Mouse (Mus musculus) left cerebral cortex, postnatal 14 days (tissue): ENCODE results near the gene BC049715. TPM values are rescaled to one million over a fixed set of nuclear protein-coding genes. Genes with fewer than 3 reads are reported as not detected.

Experiments
- DNase-seq, 2 experiments: peaks; one replicate each; pipeline ENCODE4 v3.0.0; 2021 to 2022; ENCODE audit warnings: low spot score in 2 of 2, mixed read lengths in 1 of 2
- intact Hi-C: fragments of 180-260 bp; cut with DNase I; formaldehyde crosslinking; loops from one replicate; pipeline ENCODE4 v1.15.1; 2025
- total RNA-seq, 2 experiments: library from RNA; stranded (reverse); gene quantifications; 2 replicates each; pipeline ENCODE4 v1.2.3; 2021

The BC049715 gene
- total RNA-seq, 2 experiments from 2014 or later, result 2.7 to 4.8 TPM

- DNase-seq, result no peak
- intact Hi-C loops, result no loop called here
Measured at GRCm38 (mm10) chr6:136845706-136846480, 18.5 kb downstream of the BC049715 start.

- no peak for DNase-seq
- intact Hi-C loops, result no loop called here
Measured at GRCm38 (mm10) chr6:136847267-136847666, 19.8 kb downstream of the BC049715 start.

GRCm38 (mm10) chr6:136847790-136848189, 20.4 kb downstream of the BC049715 start:
- peak in 1 of 2 experiments; percentile 40 for DNase-seq
- intact Hi-C loops, result no loop called here

GRCm38 (mm10) chr6:136848399-136848798, 21.0 kb downstream of the BC049715 start:
- DNase-seq, result no peak
- intact Hi-C loops, result no loop called here

GRCm38 (mm10) chr6:136848971-136849370, 21.5 kb downstream of the BC049715 start:
- no peak for DNase-seq
- intact Hi-C loops, result no loop called here

GRCm38 (mm10) chr6:136850267-136850666, 22.8 kb downstream of the BC049715 start:
- intact Hi-C loops, result no loop called here
- DNase-seq, result no peak

- intact Hi-C loops, result no loop called here
Measured at GRCm38 (mm10) chr6:136852348-136852747, 24.9 kb downstream of the BC049715 start.

GRCm38 (mm10) chr6:136852762-136853161, 25.3 kb downstream of the BC049715 start:
- DNase-seq, result no peak
- intact Hi-C loops, result no loop called here

More at GRCm38 (mm10) chr6:136852348-136852747, 24.9 kb downstream of the BC049715 start:
- DNase-seq, result no peak

- DNase-seq, result no peak
- intact Hi-C loops, result no loop called here
Measured at GRCm38 (mm10) chr6:136854361-136854781, 26.9 kb downstream of the BC049715 start.

GRCm38 (mm10) chr6:136855183-136855582, 27.8 kb downstream of the BC049715 start:
- intact Hi-C loops, result no loop called here
- no peak for DNase-seq

- intact Hi-C loops, result no loop called here
- no peak for DNase-seq
Measured at GRCm38 (mm10) chr6:136856071-136856636, 28.7 kb downstream of the BC049715 start.

GRCm38 (mm10) chr6:136857186-136857872, 29.9 kb downstream of the BC049715 start, which contains the start of gene Art4:
TSS of gene Art4 (minus strand) at chr6:136857733.
- no peak for DNase-seq
- intact Hi-C loops, result no loop called here

GRCm38 (mm10) chr6:136857873-136858260, 30.4 kb downstream of the BC049715 start:
- DNase-seq, result no peak
- intact Hi-C loops, result no loop called here

GRCm38 (mm10) chr6:136858420-136858819, 31.0 kb downstream of the BC049715 start:
- intact Hi-C loops, result no loop called here
- DNase-seq, result no peak

GRCm38 (mm10) chr6:136861020-136861419, 33.6 kb downstream of the BC049715 start:
- peak; percentile 44 to 58 for DNase-seq
- intact Hi-C loops, result loop anchor here (1.0 to 10.0 kb wide), 4 partner anchors 59 to 324 kb away; no protein-coding TSS in a partner anchor

- intact Hi-C loops, result loop anchor here (10.0 kb wide), 1 partner anchor 319 kb away; no protein-coding TSS in a partner anchor
- DNase-seq, result no peak
Measured at GRCm38 (mm10) chr6:136865360-136865759, 37.9 kb downstream of the BC049715 start.

GRCm38 (mm10) chr6:136866150-136866549, 38.7 kb downstream of the BC049715 start:
- no peak for DNase-seq
- intact Hi-C loops, result loop anchor here (10.0 kb wide), 1 partner anchor 319 kb away; no protein-coding TSS in a partner anchor

GRCm38 (mm10) chr6:136868921-136869320, 41.5 kb downstream of the BC049715 start:
- intact Hi-C loops, result loop anchor here (10.0 kb wide), 1 partner anchor 316 kb away; no protein-coding TSS in a partner anchor
- DNase-seq, result no peak

- DNase-seq, result peak; percentile 43 to 46
- intact Hi-C loops, result no loop called here
Measured at GRCm38 (mm10) chr6:136874599-136874998, 47.2 kb downstream of the BC049715 start.

GRCm38 (mm10) chr6:136875670-136876069, 48.2 kb downstream of the BC049715 start, which contains the start of gene Mgp:
TSS of gene Mgp (minus strand) at chr6:136875823.
- DNase-seq, result peak; percentile 33 to 35

More at GRCm38 (mm10) chr6:136875670-136876069, 48.2 kb downstream of the BC049715 start, which contains the start of gene Mgp:
- intact Hi-C loops, result no loop called here
